Mouse (Mus musculus): Measurements from ENCODE around the gene Scyl2. TPM values are rescaled to one million over a fixed set of nuclear protein-coding genes. Genes with fewer than 3 reads are reported as not detected.

Scyl2 gene
- polyA plus RNA-seq, 1 experiment from 2014 or later, result 9.8 TPM

DNA sequence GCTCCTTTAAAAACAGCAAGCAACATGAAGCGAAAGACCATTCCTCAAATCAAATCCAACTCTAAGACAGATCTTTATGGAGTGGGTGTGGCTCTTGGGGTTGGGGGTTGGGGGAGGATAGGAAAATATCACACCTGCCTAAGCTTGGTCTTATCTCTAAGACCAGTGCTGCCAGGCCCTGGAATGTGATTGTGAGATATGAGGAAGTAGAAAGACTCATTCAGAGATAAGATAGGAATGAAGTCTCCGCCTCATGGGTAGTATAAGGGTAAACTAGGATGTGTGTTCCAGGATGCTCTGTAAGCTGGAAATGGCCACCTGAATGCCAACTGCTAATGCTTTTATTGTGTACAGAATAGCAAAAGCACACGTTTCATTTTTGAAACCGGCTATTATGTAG is 91.8 kb downstream of the Scyl2 start:
- no peak for ATAC-seq

GRCm38 (mm10) chr10:89592797-89593196 is 93.3 kb downstream of the Scyl2 start:
- Histone ChIP-seq H3K27me3 (replicated peaks; ENCODE audit: control insufficient read depth, insufficient read depth, low read length) (no peaks in the 10 kb centered on the region), H3K9ac (replicated peaks; ENCODE audit: low read depth, low read length) (no peak overlapping the region), H3K4me1 (replicated peaks; ENCODE audit: control insufficient read depth, insufficient read depth, low read length) (no peaks in the 10 kb centered on the region), H3K4me3 (replicated peaks; ENCODE audit: low read length) (no peak overlapping the region), H3K9me3 (ENCODE audit: control insufficient read depth, low read length) (no peaks in the 10 kb centered on the region), H3K4me2 (ENCODE audit: low read length) (no peak overlapping the region), H3K27ac (ENCODE audit: low read length) (no peak overlapping the region), H3K36me3 (ENCODE audit: control insufficient read depth, insufficient read depth) (no peaks in the 10 kb centered on the region)
- ATAC-seq, result peak; percentile 54; the same call in 1 of the 2 replicates
- 42% methylated on average over 4 of the region's 4 CpGs for WGBS

More for the DNA sequence above, 91.8 kb downstream of the Scyl2 start:
- H3K36me3 ChIP-seq (ENCODE audit: control insufficient read depth, insufficient read depth), result no peaks in the 10 kb centered on the region
- H3K4me1 ChIP-seq (replicated peaks; ENCODE audit: control insufficient read depth, insufficient read depth, low read length), result no peaks in the 10 kb centered on the region
- H3K4me2 ChIP-seq (ENCODE audit: low read length), result no peak overlapping the region
- H3K27me3 ChIP-seq (replicated peaks; ENCODE audit: control insufficient read depth, insufficient read depth, low read length), result no peaks in the 10 kb centered on the region
- 88% methylated on average over 4 of the region's 4 CpGs for WGBS
- H3K4me3 ChIP-seq (replicated peaks; ENCODE audit: low read length), result no peak overlapping the region
- H3K27ac ChIP-seq (ENCODE audit: low read length), result no peak overlapping the region
- H3K9me3 ChIP-seq (ENCODE audit: control insufficient read depth, low read length), result no peaks in the 10 kb centered on the region
- H3K9ac ChIP-seq (replicated peaks; ENCODE audit: low read depth, low read length), result no peak overlapping the region

DNA sequence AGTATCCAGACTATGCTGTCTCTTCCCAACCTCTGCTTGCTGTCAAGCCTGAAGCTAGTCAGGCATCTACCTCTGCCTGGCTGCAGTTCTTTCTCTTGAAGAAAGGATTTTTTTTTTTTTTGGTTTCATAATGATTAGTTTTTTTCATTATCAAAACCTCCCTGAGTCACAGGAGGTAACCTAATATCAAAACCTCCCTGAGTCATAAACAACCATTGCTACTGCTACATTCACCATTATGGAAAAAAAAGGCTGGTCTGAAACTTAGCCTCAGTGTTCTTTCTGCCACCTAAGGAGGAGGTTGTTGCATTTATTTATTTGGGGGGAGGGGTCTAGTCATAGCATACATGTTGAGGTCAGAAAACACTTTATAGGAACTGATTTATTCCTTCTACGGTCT is 96.2 kb downstream of the Scyl2 start:
- 96% methylated on average over 1 of the region's 1 CpGs for WGBS
- H3K9me3 ChIP-seq (ENCODE audit: control insufficient read depth, low read length), result no peaks in the 10 kb centered on the region
- no peaks in the 10 kb centered on the region for H3K27me3 ChIP-seq (replicated peaks; ENCODE audit: control insufficient read depth, insufficient read depth, low read length)
- no peak overlapping the region for H3K27ac ChIP-seq (ENCODE audit: low read length)
- no peaks in the 10 kb centered on the region for H3K36me3 ChIP-seq (ENCODE audit: control insufficient read depth, insufficient read depth)
- H3K9ac ChIP-seq (replicated peaks; ENCODE audit: low read depth, low read length), result no peak overlapping the region
- no peaks in the 10 kb centered on the region for H3K4me1 ChIP-seq (replicated peaks; ENCODE audit: control insufficient read depth, insufficient read depth, low read length)
- no peak overlapping the region for H3K4me2 ChIP-seq (ENCODE audit: low read length)
- H3K4me3 ChIP-seq (replicated peaks; ENCODE audit: low read length), result no peak overlapping the region
- no peak for ATAC-seq

Other genes starting within 250 kb of the Scyl2 start
- gene Gas2l3, start 242.3 kb downstream of the Scyl2 start, polyA plus RNA-seq (2015; fragmentation: Nextera tagmentation; extraction: Ambion mirVana), result 10.2 and 12.0 TPM in 2 replicates
- gene Nr1h4, start 152.7 kb downstream of the Scyl2 start, polyA plus RNA-seq (2015; fragmentation: Nextera tagmentation; extraction: Ambion mirVana), result 0.12 and 0.27 TPM in 2 replicates
- 0.24 and 0.53 TPM in 2 replicates for gene Slc17a8, start 65.0 kb downstream of the Scyl2 start, polyA plus RNA-seq (2015; fragmentation: Nextera tagmentation; extraction: Ambion mirVana)
- gene Actr6, start 46.0 kb upstream of the Scyl2 start, polyA plus RNA-seq (2015; fragmentation: Nextera tagmentation; extraction: Ambion mirVana), result 59.5 and 65.5 TPM in 2 replicates
- gene Uhrf1bp1l, start 58.7 kb upstream of the Scyl2 start, polyA plus RNA-seq (2015; fragmentation: Nextera tagmentation; extraction: Ambion mirVana), result 28.8 and 31.2 TPM in 2 replicates
- gene Anks1b, start 187.2 kb upstream of the Scyl2 start, polyA plus RNA-seq (2015; fragmentation: Nextera tagmentation; extraction: Ambion mirVana), result 53.0 and 84.4 TPM in 2 replicates

All from forebrain, embryonic 16.5 days (tissue).